Mouse (Mus musculus) CH12.LX (cell line): Measurements from ENCODE around the gene Rnase12. TPM values are rescaled to one million over a fixed set of nuclear protein-coding genes. Genes with fewer than 3 reads are reported as not detected.

Experiments
- DNase-seq: peaks from one replicate; pipeline ENCODE4 v3.0.0-alpha.2; 2013; ENCODE audit errors: extremely low read depth
- H3K27ac ChIP-seq: 2 replicates; pipeline ENCODE4 v1.5.1; 2012; ENCODE audit warnings: low read depth, mild to moderate bottlenecking, control low read depth, moderate library complexity; ENCODE audit not compliant: insufficient read depth
- H3K27me3 ChIP-seq: replicated peaks from 2 replicates; pipeline ENCODE3; 2012; ENCODE audit warnings: inconsistent platforms
- H3K36me3 ChIP-seq, 2 experiments: replicated peaks in 1 of 2; 2 replicates each; pipeline versions ENCODE3 to v1.6.1; 2012; ENCODE audit warnings: inconsistent platforms in 1 of 2, low read length in 1 of 2, mild to moderate bottlenecking in 1 of 2, mixed read lengths in 1 of 2, moderate library complexity in 1 of 2; ENCODE audit not compliant: control insufficient read depth in 1 of 2, insufficient read depth in 1 of 2
- H3K4me1 ChIP-seq, 2 experiments: 2 replicates each; pipeline ENCODE4 v1.6.1; 2012; ENCODE audit warnings: inconsistent platforms in 1 of 2, moderate library complexity in 1 of 2; ENCODE audit not compliant: insufficient read depth in 2 of 2, control insufficient read depth in 1 of 2
- H3K4me2 ChIP-seq: 2 replicates; pipeline ENCODE4 v1.6.1; 2012; ENCODE audit warnings: low read depth, mild to moderate bottlenecking, control low read depth; ENCODE audit not compliant: poor library complexity, insufficient read depth, severe bottlenecking
- H3K4me3 ChIP-seq, 3 experiments: fragments of 150-350 bp in 1 of 3; sonication (generic) in 1 of 3; replicated peaks in 1 of 3; 2 replicates each; pipeline versions ENCODE3 to v1.5.1; 2011 to 2012; ENCODE audit warnings: low read depth in 2 of 3, low read length in 2 of 3, mild to moderate bottlenecking in 2 of 3, moderate library complexity in 2 of 3, control low read depth in 1 of 3, improper control_type of control experiment in 1 of 3, inconsistent platforms in 1 of 3, mixed read lengths in 1 of 3; ENCODE audit not compliant: poor library complexity in 1 of 3
- H3K79me2 ChIP-seq: replicated peaks from 2 replicates; pipeline ENCODE4 v1.6.1; 2012; ENCODE audit warnings: mild to moderate bottlenecking, moderate library complexity; ENCODE audit not compliant: control insufficient read depth, poor library complexity, insufficient read depth, severe bottlenecking; ENCODE audit errors: extremely low read depth
- H3K9ac ChIP-seq: 2 replicates; pipeline ENCODE4 v1.6.1; 2012; ENCODE audit warnings: low read depth, mild to moderate bottlenecking, control low read depth, moderate library complexity; ENCODE audit not compliant: insufficient read depth
- H3K9me3 ChIP-seq: replicated peaks from 2 replicates; pipeline ENCODE3; 2012; ENCODE audit warnings: low read length, inconsistent platforms, mixed read lengths
- CHD2 ChIP-seq: IDR thresholded peaks from 2 replicates; pipeline ENCODE4 v1.6.1; 2011; ENCODE audit warnings: low read length, improper control_type of control experiment
- CTCF ChIP-seq, 2 experiments: IDR thresholded peaks in 1 of 2; conservative IDR thresholded peaks in 1 of 2; 2 replicates each; pipeline ENCODE4 v1.5.1; 2011 to 2012; ENCODE audit warnings: low read depth in 2 of 2, low read length in 2 of 2, improper control_type of control experiment in 1 of 2, inconsistent platforms in 1 of 2, mild to moderate bottlenecking in 1 of 2, moderate library complexity in 1 of 2
- ELF1 ChIP-seq: IDR thresholded peaks from 2 replicates; pipeline ENCODE4 v1.6.1; 2014; ENCODE audit warnings: low read depth, mild to moderate bottlenecking, inconsistent platforms, low read length, improper control_type of control experiment
- EP300 ChIP-seq: IDR thresholded peaks from 2 replicates; pipeline ENCODE4 v1.6.1; 2011; ENCODE audit warnings: low read length, improper control_type of control experiment
- ETS1 ChIP-seq: conservative IDR thresholded peaks from 2 replicates; pipeline ENCODE4 v1.6.1; 2012; ENCODE audit warnings: low read depth, mild to moderate bottlenecking, inconsistent platforms, low read length, improper control_type of control experiment, moderate library complexity
- MAFK ChIP-seq: IDR thresholded peaks from 2 replicates; pipeline ENCODE4 v1.6.1; 2011; ENCODE audit warnings: low read length, improper control_type of control experiment; ENCODE audit not compliant: insufficient replicate concordance
- MAX ChIP-seq: IDR thresholded peaks from 2 replicates; pipeline ENCODE4 v1.6.1; 2011; ENCODE audit warnings: low read length, improper control_type of control experiment
- RAD21 ChIP-seq: IDR thresholded peaks from 2 replicates; pipeline ENCODE4 v1.6.1; 2011; ENCODE audit warnings: low read depth, mild to moderate bottlenecking, low read length, improper control_type of control experiment, moderate library complexity
- TBP ChIP-seq: conservative IDR thresholded peaks from 2 replicates; pipeline ENCODE4 v1.6.1; 2011; ENCODE audit warnings: low read depth, low read length, improper control_type of control experiment
- UBTF ChIP-seq: IDR thresholded peaks from 2 replicates; pipeline ENCODE4 v1.6.1; 2012; ENCODE audit warnings: low read depth, mild to moderate bottlenecking, inconsistent platforms, low read length, improper control_type of control experiment, moderate library complexity
- ZC3H11A ChIP-seq: IDR thresholded peaks from 2 replicates; pipeline ENCODE4 v1.6.1; 2012; ENCODE audit warnings: low read depth, mild to moderate bottlenecking, inconsistent platforms, low read length, improper control_type of control experiment
- ZKSCAN1 ChIP-seq: IDR thresholded peaks from 2 replicates; pipeline ENCODE4 v1.6.1; 2012; ENCODE audit warnings: low read depth, inconsistent platforms, low read length, improper control_type of control experiment, borderline replicate concordance
- dilution Hi-C: fragments of 300-500 bp; cut with MboI; formaldehyde crosslinking; loops from 2 replicates; pipeline ENCODE4 v1.14.3; 2020; ENCODE audit warnings: low sequenced_read_pairs; ENCODE audit not compliant: extremely low pct_unique_long_range_greater_than_20kb, extremely low pct_ligation_motif_present
- in situ Hi-C: fragments of 300-500 bp; cut with MboI; formaldehyde crosslinking; loops from 3 replicates; pipeline ENCODE4 v1.14.3; 2019; ENCODE audit warnings: low sequenced_read_pairs, low pct_ligation_motif_present, low pct_unique_long_range_greater_than_20kb, mixed read lengths
- polyA plus RNA-seq: library from polyadenylated mRNA; unstranded; fragments of >175 nt; gene quantifications from 2 replicates; pipeline ENCODE4 v1.2.1, GENCODE M21; 2012; ENCODE audit warnings: low read depth; ENCODE audit not compliant: insufficient read length
- total RNA-seq, 2 experiments: library from RNA; depleted of rRNA; stranded (reverse); fragments of 300-350 nt in 1 of 2; fragments of >200 nt in 1 of 2; gene quantifications; 2 replicates each; pipeline ENCODE4 v1.2.3; 2012 to 2014

The Rnase12 gene
- total and polyA plus RNA-seq, 3 experiments = 0.38 TPM; not detected in 2

GRCm38 (mm10) chr14:51026391-51027133 lies 30.9 kb downstream of the Rnase12 start (continued):
- 0 out of 2 replicates have a peak, but pooled peaks have one; percentile 40 for TF ChIP-seq MAFK
- TF ChIP-seq CTCF (conservative IDR thresholded peaks at IDR 0.05 in 1 of 2, IDR thresholded peaks at IDR 0.05 in 1 of 2; ENCODE audit: low read depth in 2 of 2, low read length in 2 of 2) = peak; percentile 26 to 97; a peak in 3 of 4 replicates
- TF ChIP-seq ZC3H11A = peak; percentile 89
- no peak for TF ChIP-seq EP300

- Histone ChIP-seq H3K4me2 (no peak overlapping the region), H3K27ac (no peak overlapping the region), H3K9me3 (peaks cover 2% of the 10 kb centered on the region), H3K4me3 (no peak overlapping the region), H3K79me2 (no peaks in the 10 kb centered on the region), H3K9ac (no peak overlapping the region), H3K4me1 (peaks cover 0 to 8% of the 10 kb centered on the region in 2 experiments; a peak in 2 of 4 replicates), H3K27me3 (no peaks in the 10 kb centered on the region), H3K36me3 (no peaks in the 10 kb centered on the region)
- dilution Hi-C loops = no loop called here
- in situ Hi-C loops = loop anchor here (5.0 to 10.0 kb wide), 2 partner anchors 37 to 70 kb away; partner anchors contain the start of genes Ang and Rnase4
- DNase-seq = no peak
- TF ChIP-seq ETS1 = no peak
- peak; percentile 83 for TF ChIP-seq TBP
These were observed 32.6 kb downstream of the Rnase12 start for GRCm38 (mm10) chr14:51024820-51025219.

GRCm38 (mm10) chr14:51023457-51023856 lies 34.0 kb downstream of the Rnase12 start:
- Histone ChIP-seq H3K4me1 (peaks cover 0 to 8% of the 10 kb centered on the region in 2 experiments; a peak in 2 of 4 replicates), H3K79me2 (no peaks in the 10 kb centered on the region), H3K27ac (no peak overlapping the region)
- dilution Hi-C loops = no loop called here
- TF ChIP-seq ZKSCAN1 (no peak), MAX (no peak), ELF1 (no peak), RAD21 (no peak), UBTF (no peak), CTCF (conservative IDR thresholded peaks at IDR 0.05 in 1 of 2, IDR thresholded peaks at IDR 0.05 in 1 of 2; ENCODE audit: low read depth in 2 of 2, low read length in 2 of 2) (no peak), CHD2 (no peak)
- TF ChIP-seq, all 38 proteins: peak for 0
- no peaks in the 10 kb centered on the region for H3K36me3 ChIP-seq
- H3K9ac ChIP-seq = no peak overlapping the region
- no peaks in the 10 kb centered on the region for H3K27me3 ChIP-seq
- no peak overlapping the region for H3K4me2 ChIP-seq
- peaks cover 2% of the 10 kb centered on the region for H3K9me3 ChIP-seq
- H3K4me3 ChIP-seq = no peak overlapping the region
- in situ Hi-C loops = loop anchor here (5.0 to 10.0 kb wide), 2 partner anchors 39 to 71 kb away; partner anchors contain the start of genes Ang and Rnase4
- no peak for DNase-seq
